Mouse (Mus musculus): ENCODE results near the gene Chrm4. TPM values are rescaled to one million over a fixed set of nuclear protein-coding genes. Genes with fewer than 3 reads are reported as not detected.

Chrm4 gene
- polyA plus RNA-seq, 1 experiment from 2014 or later: not detected

DNA sequence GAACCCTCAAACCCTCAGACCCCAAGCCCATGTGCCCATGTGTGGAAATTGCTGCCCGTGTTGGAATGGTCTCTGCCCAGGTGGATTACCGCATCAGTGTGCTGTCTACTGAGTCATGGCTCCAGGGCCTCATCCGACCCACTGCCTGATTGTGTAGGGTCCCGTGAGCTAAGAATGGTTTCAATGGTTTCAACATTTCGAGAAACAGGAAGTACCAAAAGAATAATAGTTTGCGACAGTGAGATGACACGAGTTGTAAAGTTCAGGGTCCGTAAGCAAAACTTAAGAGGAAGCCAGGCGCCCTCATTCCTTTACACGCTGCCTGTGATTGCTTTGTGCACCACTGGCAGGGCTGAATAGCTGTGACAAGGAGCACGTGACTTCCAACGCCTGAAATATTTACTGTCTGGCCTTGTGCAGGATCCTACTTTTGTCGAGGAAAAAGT, 45.1 kb downstream of the Chrm4 start:
- ATAC-seq (replicated peaks; ENCODE audit: low FRiP score, low TSS enrichment, low read depth) (0 out of 2 replicates have a peak, but pooled peaks have one; percentile 38), DNase-seq (ENCODE audit: low spot score) (no peak)
- no peaks in the 10 kb centered on the region for H3K36me3 ChIP-seq (ENCODE audit: control insufficient read depth, insufficient read depth, low read length)
- WGBS: 23% methylated on average over 13 of the region's 13 CpGs
- H3K27me3 ChIP-seq (replicated peaks; ENCODE audit: control insufficient read depth, insufficient read depth, low read length): peaks cover 36% of the 10 kb centered on the region
- H3K4me3 ChIP-seq (ENCODE audit: low read depth, low read length): no peak overlapping the region
- no peaks in the 10 kb centered on the region for H3K9me3 ChIP-seq (ENCODE audit: control insufficient read depth, low read length)
- peak overlapping the region; percentile 40; the same call in 1 of the 2 replicates for H3K27ac ChIP-seq (ENCODE audit: low read depth)
- 0 out of 2 replicates have a peak overlapping the region, but pooled peaks have one; percentile 3 for H3K4me2 ChIP-seq (ENCODE audit: low read length)
- peaks cover 29% of the 10 kb centered on the region for H3K4me1 ChIP-seq (replicated peaks; ENCODE audit: control insufficient read depth, insufficient read depth, low read length)
- H3K9ac ChIP-seq (ENCODE audit: low read length): no peak overlapping the region

DNA sequence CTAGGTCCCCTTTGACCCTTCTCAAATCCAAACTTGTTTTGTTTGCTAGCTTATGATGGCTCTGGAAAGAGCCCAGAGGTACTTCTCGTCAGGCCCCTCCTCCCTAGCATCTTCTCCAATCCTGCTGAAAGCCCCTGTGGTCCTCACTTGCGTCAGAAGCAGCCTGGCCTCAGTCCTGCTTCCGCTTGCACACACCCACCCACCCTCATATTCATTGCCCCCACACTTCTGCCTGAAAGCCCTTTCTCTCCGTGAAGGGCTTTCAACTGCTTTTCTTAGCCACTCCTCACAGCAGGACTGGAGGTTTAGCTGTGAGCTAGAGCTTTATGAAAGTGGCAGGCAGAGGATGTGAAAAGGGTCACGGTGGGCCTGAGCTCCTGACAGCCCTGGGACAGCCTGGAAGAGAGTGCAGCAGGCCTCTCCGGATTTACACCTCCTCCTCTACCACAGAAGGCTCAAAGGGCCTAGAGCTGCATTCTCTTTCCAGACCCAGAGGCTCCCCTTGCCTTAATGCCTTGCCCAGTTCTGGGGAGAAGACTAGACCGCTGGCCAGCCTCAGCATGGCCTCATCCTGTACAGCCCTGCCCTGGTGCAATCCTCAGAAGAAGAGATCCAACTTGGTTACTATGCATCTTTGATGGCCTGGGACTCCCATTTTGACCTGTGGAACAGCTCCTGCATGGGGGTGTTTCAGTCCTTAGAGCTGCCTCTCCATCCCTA, 46.5 kb downstream of the Chrm4 start:
- Histone ChIP-seq H3K9ac (ENCODE audit: low read length) (no peak overlapping the region), H3K27me3 (replicated peaks; ENCODE audit: control insufficient read depth, insufficient read depth, low read length) (peaks cover 38% of the 10 kb centered on the region), H3K4me2 (ENCODE audit: low read length) (no peak overlapping the region), H3K9me3 (ENCODE audit: control insufficient read depth, low read length) (no peaks in the 10 kb centered on the region), H3K4me3 (ENCODE audit: low read depth, low read length) (no peak overlapping the region), H3K4me1 (replicated peaks; ENCODE audit: control insufficient read depth, insufficient read depth, low read length) (peaks cover 33% of the 10 kb centered on the region), H3K36me3 (ENCODE audit: control insufficient read depth, insufficient read depth, low read length) (no peaks in the 10 kb centered on the region), H3K27ac (ENCODE audit: low read depth) (no peak overlapping the region)
- ATAC-seq (replicated peaks; ENCODE audit: low FRiP score, low TSS enrichment, low read depth) (no peak), DNase-seq (ENCODE audit: low spot score) (no peak)
- 53% methylated on average over 7 of the region's 7 CpGs for WGBS

GRCm38 (mm10) chr2:91975581-91976541, 48.8 kb downstream of the Chrm4 start, which contains the start of gene Dgkz:
Gene Dgkz (minus strand): TSS chr2:91975864.
- peak within 1 kb of the TSS; percentile 11; the same call in 1 of the 2 replicates for H3K9ac ChIP-seq (ENCODE audit: low read length)
- H3K4me2 ChIP-seq (ENCODE audit: low read length): peak within 1 kb of the TSS; percentile 61
- DNase-seq (ENCODE audit: low spot score) (peak; percentile 71), ATAC-seq (replicated peaks; ENCODE audit: low FRiP score, low TSS enrichment, low read depth) (0 out of 2 replicates have a peak, but pooled peaks have one; percentile 13)
- H3K36me3 ChIP-seq (ENCODE audit: control insufficient read depth, insufficient read depth, low read length): no peaks in the 10 kb centered on the region
- H3K27me3 ChIP-seq (replicated peaks; ENCODE audit: control insufficient read depth, insufficient read depth, low read length): peaks cover 38% of the 10 kb centered on the region
- peak within 1 kb of the TSS; percentile 36 for H3K4me3 ChIP-seq (ENCODE audit: low read depth, low read length)
- H3K27ac ChIP-seq (ENCODE audit: low read depth): no peak within 1 kb of the TSS
- WGBS: 2% methylated on average over 78 of the region's 79 CpGs
- no peaks in the 10 kb centered on the region for H3K9me3 ChIP-seq (ENCODE audit: control insufficient read depth, low read length)
- H3K4me1 ChIP-seq (replicated peaks; ENCODE audit: control insufficient read depth, insufficient read depth, low read length): peaks cover 43% of the 10 kb centered on the region

GRCm38 (mm10) chr2:91977960-91978359, 50.9 kb downstream of the Chrm4 start:
- H3K9me3 ChIP-seq (ENCODE audit: control insufficient read depth, low read length): no peaks in the 10 kb centered on the region
- ATAC-seq (replicated peaks; ENCODE audit: low FRiP score, low TSS enrichment, low read depth): no peak
- peaks cover 38% of the 10 kb centered on the region for H3K27me3 ChIP-seq (replicated peaks; ENCODE audit: control insufficient read depth, insufficient read depth, low read length)
- no peak overlapping the region for H3K4me2 ChIP-seq (ENCODE audit: low read length)
- H3K36me3 ChIP-seq (ENCODE audit: control insufficient read depth, insufficient read depth, low read length): 0 out of 2 replicates have a peak, but pooled peaks cover 4% of the 10 kb centered on the region
- H3K27ac ChIP-seq (ENCODE audit: low read depth): no peak overlapping the region
- WGBS: 77% methylated on average over 4 of the region's 4 CpGs
- H3K9ac ChIP-seq (ENCODE audit: low read length): no peak overlapping the region
- H3K4me3 ChIP-seq (ENCODE audit: low read depth, low read length): no peak overlapping the region
- DNase-seq (ENCODE audit: low spot score): no peak
- H3K4me1 ChIP-seq (replicated peaks; ENCODE audit: control insufficient read depth, insufficient read depth, low read length): peaks cover 27% of the 10 kb centered on the region

Small RNAs within 50 kb of the gene (microRNA-seq; reads per million reads assigned to microRNA genes)
- not detected for gene Mir6999

Other genes starting within 250 kb of the Chrm4 start
- gene Atg13, start 216.7 kb upstream of the Chrm4 start, polyA plus RNA-seq (2014; fragmentation: Nextera tagmentation; extraction: Ambion mirVana): 24.9 and 29.7 TPM in 2 replicates
- gene Harbi1, start 216.4 kb upstream of the Chrm4 start, polyA plus RNA-seq (2014; fragmentation: Nextera tagmentation; extraction: Ambion mirVana): 15.0 and 17.9 TPM in 2 replicates
- 15.7 and 15.9 TPM in 2 replicates for gene Ambra1, start 197.1 kb upstream of the Chrm4 start, polyA plus RNA-seq (2014; fragmentation: Nextera tagmentation; extraction: Ambion mirVana)
- 973 and 1,126 TPM in 2 replicates for gene Mdk, start 5.0 kb downstream of the Chrm4 start, polyA plus RNA-seq (2014; fragmentation: Nextera tagmentation; extraction: Ambion mirVana)
- gene Gm9821, start 18.5 kb downstream of the Chrm4 start, polyA plus RNA-seq (2014; fragmentation: Nextera tagmentation; extraction: Ambion mirVana): 0.74 and 0.88 TPM in 2 replicates
- gene Dgkz, start 48.6 kb downstream of the Chrm4 start, polyA plus RNA-seq (2014; fragmentation: Nextera tagmentation; extraction: Ambion mirVana): 71.9 and 75.6 TPM in 2 replicates
- gene Creb3l1, start 97.3 kb downstream of the Chrm4 start, polyA plus RNA-seq (2014; fragmentation: Nextera tagmentation; extraction: Ambion mirVana): 21.2 and 24.1 TPM in 2 replicates
- 27.5 and 28.5 TPM in 2 replicates for gene Phf21a, start 165.9 kb downstream of the Chrm4 start, polyA plus RNA-seq (2014; fragmentation: Nextera tagmentation; extraction: Ambion mirVana)